Mouse (Mus musculus) hindbrain, postnatal 0 days (tissue): ENCODE results near the gene Creld2. TPM values are rescaled to one million over a fixed set of nuclear protein-coding genes. Genes with fewer than 3 reads are reported as not detected.
A peak's percentile ranks its signal among the peaks of the same experiment; 100 is the strongest.

Source experiments
- ATAC-seq: fragments of 200-750 bp; cut with Nextera tagmentation; 2 replicates; pipeline ENCODE4 v1.8.0; 2017; ENCODE audit warnings: mild to moderate bottlenecking, moderate TSS enrichment, moderate library complexity
- DNase-seq: peaks from one replicate; pipeline ENCODE4 v3.0.0-alpha.2; 2015; ENCODE audit warnings: low spot score
- H3K27ac ChIP-seq: fragments of 300-500 bp; sonication (generic); 2 replicates; pipeline ENCODE4 v1.5.1; 2014; ENCODE audit warnings: mild to moderate bottlenecking
- H3K27me3 ChIP-seq: fragments of 300-500 bp; sonication (generic); 2 replicates; pipeline ENCODE4 v1.6.1; 2014; ENCODE audit warnings: low read length, mixed read lengths; ENCODE audit not compliant: insufficient read depth
- H3K36me3 ChIP-seq: fragments of 300-500 bp; sonication (generic); 2 replicates; pipeline ENCODE4 v1.6.1; 2014; ENCODE audit warnings: low read length, mixed read lengths; ENCODE audit not compliant: insufficient read depth
- H3K4me1 ChIP-seq: fragments of 300-500 bp; sonication (generic); 2 replicates; pipeline ENCODE4 v1.6.1; 2014; ENCODE audit warnings: antibody characterized with exemption, low read length, mixed read lengths; ENCODE audit not compliant: insufficient read depth
- H3K4me2 ChIP-seq: fragments of 300-500 bp; sonication (generic); 2 replicates; pipeline ENCODE4 v1.6.1; 2014; ENCODE audit warnings: low read depth, mild to moderate bottlenecking, low read length, moderate library complexity, mixed read lengths
- H3K4me3 ChIP-seq: fragments of 300-500 bp; sonication (generic); 2 replicates; pipeline ENCODE4 v1.5.1; 2014; ENCODE audit warnings: low read length
- H3K9ac ChIP-seq: fragments of 300-500 bp; sonication (generic); replicated peaks from 2 replicates; pipeline ENCODE4 v1.6.1; 2014; ENCODE audit warnings: mild to moderate bottlenecking, low read length, moderate library complexity, mixed read lengths
- H3K9me3 ChIP-seq: fragments of 300-500 bp; sonication (generic); 2 replicates; pipeline ENCODE4 v1.6.1; 2016; ENCODE audit warnings: low read length, mixed read lengths
- CTCF ChIP-seq: IDR thresholded peaks from 2 replicates; pipeline ENCODE4 v1.5.1; 2016; ENCODE audit warnings: antibody characterized with exemption, control low read depth, low read depth
- WGBS: fragments of 180-500 bp; shearing (Covaris S2); extraction: QIAGEN DNeasy Blood & Tissue Kit; methylation state at CpG from one replicate; pipeline ENCODE4 v1.1.7; 2014; 5-methylcytosine and 5-hydroxymethylcytosine counted together
- polyA plus RNA-seq: library from polyadenylated mRNA; unstranded; fragments of >200 nt; fragmentation: Nextera tagmentation; extraction: Ambion mirVana; gene quantifications from 2 replicates; pipeline ENCODE4 v1.2.1, GENCODE M21; 2015
- total RNA-seq: library from RNA; depleted of rRNA; stranded (reverse); fragments of >200 nt; gene quantifications from 2 replicates; pipeline ENCODE4 v1.2.3, GENCODE M21; 2014

Creld2 gene
- total and polyA plus RNA-seq, 2 experiments from 2014 or later = 18.9 to 40.1 TPM

DNA sequence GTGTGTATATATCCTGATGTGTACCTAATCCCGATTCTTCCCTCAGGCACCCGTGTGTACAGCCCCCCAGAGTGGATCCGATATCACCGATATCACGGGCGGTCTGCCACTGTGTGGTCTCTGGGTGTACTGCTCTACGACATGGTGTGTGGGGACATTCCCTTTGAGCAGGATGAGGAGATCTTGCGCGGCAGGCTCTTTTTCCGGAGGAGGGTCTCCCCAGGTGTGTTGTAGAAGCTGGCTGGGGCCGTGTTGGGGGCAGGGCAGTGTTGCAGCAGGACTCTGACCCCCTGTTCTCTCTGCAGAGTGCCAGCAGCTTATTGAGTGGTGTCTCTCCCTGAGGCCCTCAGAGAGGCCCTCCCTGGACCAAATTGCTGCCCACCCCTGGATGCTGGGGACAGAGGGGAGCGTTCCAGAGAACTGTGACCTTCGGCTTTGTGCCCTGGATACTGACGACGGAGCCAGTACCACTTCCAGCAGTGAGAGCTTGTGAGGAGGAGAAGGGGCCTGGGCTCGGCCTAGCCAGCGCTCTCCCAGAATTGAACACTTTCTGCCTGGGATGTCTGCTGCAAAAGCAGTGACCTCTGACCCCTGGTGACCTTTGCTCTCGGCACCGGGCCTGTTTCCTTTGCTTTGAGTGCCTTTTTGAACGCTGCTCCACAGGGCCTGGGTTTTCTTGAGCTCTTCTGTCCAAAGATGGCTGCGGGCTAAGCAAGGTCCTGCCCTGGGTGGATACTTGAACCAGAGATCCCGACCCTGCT, 45.0 kb downstream of the Creld2 start:
- peaks cover 18% of the 10 kb centered on the region for H3K4me1 ChIP-seq
- H3K36me3 ChIP-seq = peaks cover 24% of the 10 kb centered on the region
- peak overlapping the region; percentile 81 for H3K9ac ChIP-seq
- TF ChIP-seq CTCF = peak; percentile 57
- ATAC-seq (peak; percentile 11; the same call in 1 of the 2 replicates), DNase-seq (no peak)
- H3K27ac ChIP-seq = peak overlapping the region; percentile 97
- no peaks in the 10 kb centered on the region for H3K9me3 ChIP-seq
- WGBS = 29% methylated on average over 22 of the region's 22 CpGs
- H3K4me2 ChIP-seq = peak overlapping the region; percentile 76
- peak overlapping the region; percentile 82 for H3K4me3 ChIP-seq
- H3K27me3 ChIP-seq = no peaks in the 10 kb centered on the region

DNA sequence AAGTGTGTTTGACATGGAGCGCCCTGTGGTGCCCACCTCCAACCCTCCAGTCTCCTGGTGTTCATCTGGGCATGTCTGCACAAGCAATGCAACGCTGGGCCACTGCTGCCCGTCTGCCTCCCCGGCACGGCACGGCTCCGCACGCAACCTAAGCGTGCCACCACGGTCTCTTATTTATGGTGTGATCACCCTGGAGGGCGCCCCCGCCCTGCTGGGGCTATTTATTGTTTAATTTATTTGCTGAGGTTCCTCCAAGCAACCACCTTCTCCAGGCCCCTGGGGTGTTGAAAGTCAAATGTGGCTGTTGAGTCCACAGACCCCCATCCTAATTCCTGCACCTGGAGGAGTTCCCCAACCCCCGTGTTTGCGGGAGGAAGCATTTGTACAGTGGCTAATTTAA, 45.6 kb downstream of the Creld2 start:
- Histone ChIP-seq H3K4me3 (peak overlapping the region; percentile 82), H3K9me3 (no peaks in the 10 kb centered on the region), H3K4me2 (peak overlapping the region; percentile 76), H3K27ac (no peak overlapping the region), H3K4me1 (peaks cover 18% of the 10 kb centered on the region), H3K9ac (no peak overlapping the region), H3K36me3 (peaks cover 24% of the 10 kb centered on the region), H3K27me3 (no peaks in the 10 kb centered on the region)
- TF ChIP-seq CTCF = no peak
- DNase-seq (no peak), ATAC-seq (no peak)
- WGBS = 92% methylated on average over 14 of the region's 14 CpGs

DNA sequence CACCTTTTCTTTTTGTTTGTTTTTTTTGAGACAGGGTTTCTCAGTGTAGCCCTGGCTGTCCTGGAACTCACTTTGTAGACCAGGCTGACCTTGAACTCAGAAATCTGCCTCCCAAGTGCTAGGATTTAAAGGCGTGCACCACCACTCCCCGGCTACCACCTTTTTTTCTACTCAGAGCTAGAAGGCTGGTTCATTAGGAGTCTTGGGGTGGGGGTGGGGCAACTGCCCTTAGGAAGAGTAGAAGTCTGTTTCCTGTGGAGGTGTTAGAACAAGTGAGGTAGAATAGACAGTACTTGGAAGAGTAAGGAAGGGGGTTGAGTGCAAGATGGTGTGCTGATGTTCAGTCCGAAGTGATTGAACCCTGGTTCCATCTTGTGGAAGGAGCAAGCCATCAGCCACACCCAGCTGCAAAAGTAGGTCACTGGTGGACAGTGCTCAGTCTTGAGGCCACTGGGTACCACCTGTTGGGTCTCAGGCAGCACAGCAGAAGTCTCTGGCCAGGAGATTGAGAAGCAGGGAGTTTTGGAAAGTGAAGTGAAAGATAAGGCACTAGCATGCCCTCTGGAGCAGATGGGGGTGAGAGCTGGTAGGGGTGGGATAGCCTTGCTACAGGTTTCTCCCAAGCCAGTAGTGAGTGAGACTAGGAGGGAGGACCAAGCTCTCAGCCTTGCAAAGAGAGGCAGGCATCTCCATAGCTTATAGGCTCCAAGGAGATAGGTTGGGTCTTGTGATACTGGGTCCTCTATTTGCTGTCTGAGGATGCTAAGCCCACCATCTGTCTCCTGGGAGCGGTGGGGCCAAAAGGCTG, 46.6 kb downstream of the Creld2 start:
- Histone ChIP-seq H3K9ac (no peak overlapping the region), H3K36me3 (peaks cover 24% of the 10 kb centered on the region), H3K4me3 (no peak overlapping the region), H3K4me2 (no peak overlapping the region), H3K27me3 (no peaks in the 10 kb centered on the region), H3K27ac (no peak overlapping the region), H3K9me3 (no peaks in the 10 kb centered on the region), H3K4me1 (peaks cover 18% of the 10 kb centered on the region)
- 85% methylated on average over 4 of the region's 4 CpGs for WGBS
- no peak for ATAC-seq
- DNase-seq = no peak
- TF ChIP-seq CTCF = no peak

DNA sequence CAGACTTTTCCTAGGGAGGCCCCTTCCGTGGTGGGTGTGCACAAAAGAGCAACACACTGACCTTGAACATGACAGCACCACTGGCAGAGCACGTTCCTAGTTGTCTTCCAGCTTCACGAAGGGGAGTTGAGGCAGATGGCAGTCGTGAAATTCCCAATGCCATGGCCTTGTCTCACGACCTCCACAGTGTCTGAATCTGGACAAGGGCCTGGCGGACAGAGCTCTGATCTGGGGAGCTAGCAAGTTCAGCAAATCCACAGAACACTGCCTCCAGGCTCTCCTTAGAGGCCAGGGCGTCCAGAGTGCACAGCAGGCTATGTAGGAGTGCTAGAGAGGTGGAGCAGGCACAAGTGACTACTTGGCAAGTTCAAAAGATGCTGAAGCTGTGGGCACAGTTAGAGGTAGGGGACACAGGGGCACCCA, 47.5 kb downstream of the Creld2 start:
- peak overlapping the region; percentile 54; the same call in 1 of the 2 replicates for H3K27ac ChIP-seq
- H3K4me1 ChIP-seq = peaks cover 13% of the 10 kb centered on the region
- H3K4me2 ChIP-seq = no peak overlapping the region
- no peaks in the 10 kb centered on the region for H3K9me3 ChIP-seq
- 57% methylated on average over 7 of the region's 7 CpGs for WGBS
- DNase-seq (no peak), ATAC-seq (no peak)
- no peaks in the 10 kb centered on the region for H3K27me3 ChIP-seq
- H3K4me3 ChIP-seq = no peak overlapping the region
- TF ChIP-seq CTCF = no peak
- H3K36me3 ChIP-seq = peaks cover 24% of the 10 kb centered on the region
- H3K9ac ChIP-seq = no peak overlapping the region

DNA sequence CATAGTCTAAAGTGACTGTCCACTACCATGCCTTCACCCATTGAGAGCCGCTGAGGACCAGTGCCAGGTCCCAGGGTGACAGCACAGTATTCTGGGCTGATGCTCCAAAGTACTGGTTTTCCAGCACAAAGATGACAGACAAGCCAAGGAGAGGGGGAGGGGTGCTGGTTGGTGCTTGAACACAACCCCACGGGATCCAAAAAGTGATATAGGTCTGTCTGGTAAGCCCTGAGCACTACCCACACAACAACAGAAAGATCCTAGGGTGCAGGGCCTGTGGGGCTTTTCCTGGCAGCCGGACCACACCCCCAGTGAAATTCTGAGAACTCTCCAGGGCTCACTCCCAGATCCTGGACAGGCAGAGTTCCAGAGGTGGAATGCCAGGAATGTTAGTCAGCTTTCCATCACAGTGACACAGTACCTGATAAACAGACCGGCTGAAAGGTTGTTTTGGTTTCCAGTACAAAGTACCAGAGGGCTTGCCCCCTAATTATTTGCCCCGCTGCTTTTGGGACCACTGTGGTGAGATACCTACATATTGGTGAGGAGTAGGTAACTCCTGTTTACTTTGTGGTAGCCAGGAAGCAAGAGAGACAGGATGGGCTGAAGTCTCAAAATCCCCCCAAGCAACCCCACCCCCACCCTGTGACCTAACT, 48.0 kb downstream of the Creld2 start:
- no peak overlapping the region for H3K4me2 ChIP-seq
- no peak overlapping the region for H3K4me3 ChIP-seq
- no peak for TF ChIP-seq CTCF
- peak overlapping the region; percentile 54; the same call in 1 of the 2 replicates for H3K27ac ChIP-seq
- ATAC-seq (no peak), DNase-seq (no peak)
- WGBS = 45% methylated on average over 5 of the region's 5 CpGs
- H3K9me3 ChIP-seq = no peaks in the 10 kb centered on the region
- H3K9ac ChIP-seq = no peak overlapping the region
- H3K36me3 ChIP-seq = peaks cover 24% of the 10 kb centered on the region
- H3K27me3 ChIP-seq = no peaks in the 10 kb centered on the region
- peaks cover 13% of the 10 kb centered on the region for H3K4me1 ChIP-seq

DNA sequence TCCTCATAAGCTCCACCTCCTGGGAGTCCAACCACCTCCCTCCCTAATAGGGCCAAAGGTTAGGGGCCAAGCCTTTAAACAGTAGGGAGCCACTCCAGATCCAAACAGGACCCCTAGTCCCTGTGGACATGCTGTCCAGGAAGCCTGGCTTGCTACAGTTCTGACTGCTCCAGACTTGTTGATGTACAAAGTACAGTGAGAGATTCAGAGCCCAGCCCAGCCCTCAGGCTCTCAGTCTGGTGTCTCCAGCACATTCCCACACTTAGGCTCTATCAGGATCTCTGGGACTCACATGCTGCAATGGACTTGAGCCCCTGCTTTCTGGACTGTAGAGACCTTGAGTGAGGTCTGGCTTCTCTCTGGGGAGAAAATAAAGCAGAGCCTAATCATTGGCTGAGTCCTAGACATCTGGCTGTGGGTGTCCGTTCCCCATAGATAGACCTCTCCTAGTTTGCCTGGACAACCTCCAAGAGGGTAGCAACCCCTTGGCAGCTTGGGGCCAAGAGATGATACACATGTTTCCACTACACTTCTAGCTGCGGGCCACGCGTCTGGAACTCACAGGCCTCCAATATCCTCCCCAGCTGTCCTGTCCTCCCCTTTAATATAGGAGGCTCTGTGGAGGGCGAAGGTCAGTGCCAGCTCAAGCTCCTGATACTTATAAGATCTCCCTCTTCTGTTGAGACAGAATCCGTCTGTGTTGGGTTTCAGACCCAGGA, 48.7 kb downstream of the Creld2 start:
- no peak overlapping the region for H3K4me3 ChIP-seq
- H3K36me3 ChIP-seq = peaks cover 24% of the 10 kb centered on the region
- no peak overlapping the region for H3K9ac ChIP-seq
- DNase-seq = no peak
- H3K4me1 ChIP-seq = peaks cover 13% of the 10 kb centered on the region
- H3K27me3 ChIP-seq = no peaks in the 10 kb centered on the region
- no peak overlapping the region for H3K4me2 ChIP-seq
- TF ChIP-seq CTCF = no peak
- H3K9me3 ChIP-seq = no peaks in the 10 kb centered on the region
- H3K27ac ChIP-seq = no peak overlapping the region
- ATAC-seq = no peak
- 92% methylated on average over 6 of the region's 6 CpGs for WGBS
